Mouse (Mus musculus) cortical plate, adult 2 months (tissue): ENCODE data around the gene Heatr5b. TPM values are rescaled to one million over a fixed set of nuclear protein-coding genes. Genes with fewer than 3 reads are reported as not detected.
A peak's percentile ranks its signal among the peaks of the same experiment; 100 is the strongest.

Source experiments
- H3K27ac ChIP-seq: fragments of 200-500 bp; 2 replicates; pipeline ENCODE4 v1.5.1; 2012; ENCODE audit warnings: low read length, control low read depth, inconsistent platforms; ENCODE audit not compliant: insufficient read depth
- H3K4me1 ChIP-seq: fragments of 200-500 bp; 2 replicates; pipeline ENCODE4 v1.6.1; 2011; ENCODE audit warnings: low read length; ENCODE audit not compliant: control insufficient read depth, insufficient read depth
- H3K4me3 ChIP-seq: fragments of 200-500 bp; 2 replicates; pipeline ENCODE4 v1.5.1; 2011; ENCODE audit warnings: mild to moderate bottlenecking, low read length, control low read depth; ENCODE audit not compliant: insufficient read depth
- CTCF ChIP-seq: fragments of 200-500 bp; IDR thresholded peaks from 2 replicates; pipeline ENCODE4 v1.5.1; 2011; ENCODE audit warnings: mild to moderate bottlenecking, control low read depth, low read length; ENCODE audit not compliant: insufficient read depth; ENCODE audit errors: extremely low read depth
- POLR2A ChIP-seq: fragments of 200-500 bp; IDR thresholded peaks from 2 replicates; pipeline ENCODE4 v1.6.1; 2011; ENCODE audit warnings: mild to moderate bottlenecking, low read length, control low read depth; ENCODE audit not compliant: insufficient read depth; ENCODE audit errors: extremely low read depth
- polyA plus RNA-seq: library from polyadenylated mRNA; depleted of rRNA; stranded (reverse); fragments of >200 nt; gene quantifications from 2 replicates; pipeline ENCODE4 v1.2.3, GENCODE M21; 2012

Heatr5b gene
- polyA plus RNA-seq, 1 experiment, result 30.5 TPM

DNA sequence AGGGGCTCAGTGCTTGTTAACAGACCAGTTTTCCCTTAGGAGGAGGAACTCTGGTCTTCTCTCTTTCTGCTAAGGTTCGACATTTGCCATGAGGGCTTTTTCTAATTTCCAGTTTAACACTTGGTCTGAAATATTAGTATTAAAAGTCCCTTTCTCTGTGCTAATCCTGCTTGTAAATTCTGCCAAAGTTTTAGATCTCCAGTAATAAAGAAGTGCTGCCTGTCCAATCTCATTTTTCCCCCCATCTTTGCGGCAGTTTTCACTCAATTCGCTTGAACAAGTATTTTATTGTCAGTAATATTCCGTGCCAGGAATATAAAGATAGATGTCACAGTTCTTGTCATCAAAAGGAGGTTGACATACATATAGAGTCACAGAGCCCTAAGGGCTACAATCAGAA is 98.1 kb downstream of the Heatr5b start, which contains the start of gene Strn:
Gene Strn (minus strand): TSS at position 101 of the 400 bp plus-strand sequence.
- H3K4me3 ChIP-seq, result peak within 1 kb of the TSS; percentile 59
- peak within 1 kb of the TSS; percentile 90 for H3K27ac ChIP-seq
- H3K4me1 ChIP-seq, result peaks cover 2% of the 10 kb centered on the region
- no peak for TF ChIP-seq CTCF
- no peak for TF ChIP-seq POLR2A

DNA sequence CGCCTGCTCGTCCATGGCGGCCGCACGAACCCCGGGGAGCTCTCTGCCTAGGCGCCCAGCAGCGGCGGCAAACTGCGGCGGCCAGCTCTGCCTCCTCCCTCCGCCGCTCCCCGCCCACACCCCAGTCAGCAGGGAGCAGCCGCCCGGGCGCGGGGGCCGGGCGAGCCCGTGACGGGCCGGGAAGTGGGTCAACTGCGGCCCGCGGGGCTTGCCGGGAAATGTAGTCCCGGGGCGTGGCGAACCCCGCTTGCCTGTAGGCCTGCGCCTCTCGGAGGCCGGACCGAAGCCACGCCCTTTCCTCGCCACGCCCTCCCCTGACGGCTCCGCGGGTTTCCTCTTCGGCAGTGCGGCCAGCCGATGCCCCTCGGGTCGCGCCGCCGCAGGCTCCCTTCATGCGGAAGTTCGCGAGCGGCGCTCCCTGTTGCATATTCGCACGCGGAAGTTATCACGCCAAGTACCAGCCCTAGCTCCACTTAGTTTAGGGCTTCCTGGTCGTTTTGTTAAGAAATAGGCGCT is 98.6 kb downstream of the Heatr5b start:
- TF ChIP-seq POLR2A (peak; percentile 30; the same call in 1 of the 2 replicates), CTCF (no peak)
- Histone ChIP-seq H3K27ac (peak overlapping the region; percentile 90), H3K4me1 (peaks cover 2% of the 10 kb centered on the region), H3K4me3 (peak overlapping the region; percentile 59)

DNA sequence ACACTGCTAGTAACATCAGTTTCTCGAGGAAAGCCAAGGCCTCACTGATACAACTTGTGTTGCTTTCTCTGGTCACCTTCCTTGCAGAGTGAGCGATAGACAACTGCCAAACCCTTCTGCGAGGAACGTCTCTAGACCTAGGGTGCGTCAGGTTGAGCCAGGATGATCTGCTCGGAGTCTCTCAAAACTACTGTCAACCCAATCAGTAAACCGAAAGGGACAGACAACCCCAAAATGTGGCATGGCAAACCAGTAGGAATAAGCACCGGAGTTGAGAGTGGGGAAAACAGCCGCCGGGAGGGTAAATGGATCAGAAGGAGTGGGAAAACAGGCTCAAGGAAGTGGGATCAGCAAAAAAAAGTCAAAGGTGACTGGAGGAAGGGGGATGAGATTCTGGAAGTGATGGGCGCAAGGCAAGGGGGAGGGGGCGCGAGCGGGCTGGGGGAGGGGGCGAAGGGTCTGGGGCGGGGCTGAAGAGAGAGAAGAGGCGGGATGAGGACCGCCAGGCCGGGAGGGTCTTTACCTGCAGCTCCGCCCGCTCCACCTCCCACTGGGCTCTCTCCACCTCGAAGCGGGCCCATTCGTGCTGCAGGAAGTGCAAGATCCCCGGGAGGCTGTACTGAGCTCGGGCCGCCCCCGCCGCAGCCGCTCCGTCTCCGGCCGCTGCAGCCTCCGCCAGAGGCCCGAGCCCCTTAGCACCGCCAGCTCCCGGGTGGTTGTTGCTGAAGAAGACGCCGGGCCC is 99.3 kb downstream of the Heatr5b start:
- Histone ChIP-seq H3K4me3 (peak overlapping the region; percentile 59), H3K4me1 (peaks cover 2% of the 10 kb centered on the region), H3K27ac (peak overlapping the region; percentile 90)
- TF ChIP-seq CTCF (no peak), POLR2A (no peak)

DNA sequence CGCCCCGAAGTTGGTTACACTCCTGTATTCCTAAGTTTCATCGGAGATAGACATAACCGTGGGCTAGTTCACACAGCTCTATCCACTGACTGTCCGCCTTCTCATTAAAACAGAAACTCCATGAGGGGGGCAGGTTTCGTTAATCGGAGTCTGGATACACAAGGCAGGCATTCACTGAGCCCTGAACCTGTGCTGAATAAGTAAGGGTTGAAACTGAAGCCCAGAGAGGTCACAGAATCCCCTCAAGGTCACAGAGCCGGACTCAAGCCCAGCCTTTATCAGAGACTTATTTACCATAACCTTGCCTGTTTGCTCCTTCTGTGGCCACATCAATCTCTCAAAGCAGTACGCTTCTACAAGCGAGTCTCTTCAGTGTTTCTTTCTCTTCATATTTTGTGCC is 100.4 kb downstream of the Heatr5b start:
- TF ChIP-seq CTCF (no peak), POLR2A (no peak)
- Histone ChIP-seq H3K4me3 (peak overlapping the region; percentile 59), H3K27ac (no peak overlapping the region), H3K4me1 (peaks cover 2% of the 10 kb centered on the region)

DNA sequence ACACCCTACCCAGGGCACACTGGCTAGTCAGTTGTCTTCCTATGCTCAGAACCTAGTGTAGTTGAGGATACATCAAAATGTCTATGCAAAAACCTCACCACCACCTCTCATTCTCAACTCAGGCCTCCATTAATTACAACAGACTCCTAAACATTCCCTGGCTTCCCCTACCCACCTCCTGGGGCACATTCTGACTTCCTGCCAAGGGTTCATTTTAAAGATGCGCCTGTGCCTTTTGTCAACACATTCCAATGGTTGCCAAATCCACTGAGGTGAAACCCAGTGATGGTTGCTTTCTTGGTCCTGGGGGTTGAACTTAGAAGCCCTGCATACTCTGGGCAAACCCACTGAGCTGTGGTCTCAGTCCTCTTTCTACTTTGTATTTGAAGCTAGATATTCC is 103.1 kb downstream of the Heatr5b start:
- Histone ChIP-seq H3K27ac (no peak overlapping the region), H3K4me1 (peaks cover 2% of the 10 kb centered on the region), H3K4me3 (no peak overlapping the region)
- no peak for TF ChIP-seq CTCF

DNA sequence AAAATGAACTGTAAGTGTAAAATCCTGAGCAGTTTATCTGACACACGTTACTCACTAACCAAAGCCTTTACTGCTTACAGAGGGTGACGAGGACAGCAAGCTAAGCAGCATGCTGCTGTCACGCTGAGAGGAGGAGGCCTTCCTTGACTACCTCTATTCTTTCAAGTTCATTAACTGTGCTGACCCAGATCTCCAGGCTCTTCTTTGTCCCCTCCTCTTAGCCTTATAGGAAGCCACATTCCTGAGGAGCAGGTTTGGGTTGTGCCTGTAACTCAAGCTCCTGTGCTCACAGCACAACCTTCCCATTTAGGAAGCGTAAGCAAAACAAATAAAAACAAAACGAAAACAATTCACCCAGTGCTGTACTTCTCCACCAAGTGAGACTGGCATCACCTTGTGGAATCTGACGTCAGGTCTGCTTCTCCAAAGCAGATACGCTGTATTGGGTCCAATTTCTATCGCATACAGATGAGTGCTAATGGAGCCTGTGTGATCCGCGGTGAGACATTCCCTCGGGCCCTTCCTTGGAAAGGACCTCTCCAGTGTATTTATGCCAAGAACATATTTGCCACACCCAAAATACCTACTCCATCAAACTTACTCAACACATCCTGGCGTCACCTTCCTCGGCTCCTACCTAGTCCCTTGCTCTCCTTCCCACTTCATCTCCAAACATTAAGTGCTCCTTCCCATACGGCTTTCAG is 108.3 kb downstream of the Heatr5b start:
- H3K4me1 ChIP-seq, result no peaks in the 10 kb centered on the region; the same call in 1 of the 2 replicates
- TF ChIP-seq POLR2A, result no peak

DNA sequence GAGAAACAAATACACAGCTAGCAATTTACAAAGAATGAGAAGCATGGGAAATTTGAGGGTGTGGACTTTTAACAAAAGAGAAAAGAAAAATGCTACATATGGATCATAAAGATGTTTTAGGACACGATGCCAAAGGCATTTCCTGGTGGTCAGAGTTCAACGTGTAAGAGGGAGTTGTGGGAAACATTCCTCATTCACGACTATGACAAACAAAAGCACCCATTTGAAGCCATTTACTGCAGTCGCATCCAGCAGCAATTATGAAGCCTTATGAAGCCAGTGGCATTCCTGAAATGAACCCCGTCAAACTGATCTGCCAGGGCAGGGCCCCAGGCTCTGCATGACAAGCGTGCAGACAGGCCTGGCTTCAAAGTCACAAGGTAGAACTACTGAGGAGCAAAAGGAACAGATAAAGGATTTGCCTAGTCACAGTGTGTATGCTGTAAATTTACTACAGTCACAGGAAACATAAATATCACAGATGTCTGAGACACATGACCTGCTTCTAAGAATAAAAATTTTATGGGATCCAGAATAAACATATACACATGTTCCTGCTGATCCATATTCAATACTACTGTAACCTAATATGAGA is 110.6 kb downstream of the Heatr5b start:
- Histone ChIP-seq H3K4me1 (no peaks in the 10 kb centered on the region; the same call in 1 of the 2 replicates), H3K4me3 (no peak overlapping the region), H3K27ac (no peak overlapping the region)
- TF ChIP-seq POLR2A (no peak), CTCF (no peak)

More for the DNA sequence above, 108.3 kb downstream of the Heatr5b start:
- no peak overlapping the region for H3K27ac ChIP-seq
- H3K4me3 ChIP-seq, result no peak overlapping the region

DNA sequence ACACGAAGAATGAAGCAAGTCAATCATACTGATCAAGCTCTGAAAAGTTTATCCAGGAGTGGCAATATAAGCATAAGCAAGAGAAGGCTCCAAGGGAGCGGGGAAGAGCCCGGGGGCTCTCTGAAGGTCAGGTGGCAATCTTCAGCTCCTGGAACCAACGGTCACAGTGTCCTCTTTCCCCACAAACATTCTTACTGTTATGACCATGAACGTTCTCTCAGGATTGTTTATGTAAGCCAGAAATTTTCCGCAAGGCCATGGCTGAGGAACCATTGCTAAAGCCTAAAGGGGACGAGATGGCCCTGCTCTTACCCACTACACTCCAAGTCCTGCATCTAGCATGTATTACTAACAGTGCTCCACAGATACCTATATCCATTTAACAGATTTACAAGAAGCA is 113.5 kb downstream of the Heatr5b start:
- Histone ChIP-seq H3K27ac (0 out of 2 replicates have a peak overlapping the region, but pooled peaks have one; percentile 23), H3K4me3 (no peak overlapping the region), H3K4me1 (no peaks in the 10 kb centered on the region; the same call in none of the 2 replicates)
- TF ChIP-seq POLR2A (no peak), CTCF (no peak)

DNA sequence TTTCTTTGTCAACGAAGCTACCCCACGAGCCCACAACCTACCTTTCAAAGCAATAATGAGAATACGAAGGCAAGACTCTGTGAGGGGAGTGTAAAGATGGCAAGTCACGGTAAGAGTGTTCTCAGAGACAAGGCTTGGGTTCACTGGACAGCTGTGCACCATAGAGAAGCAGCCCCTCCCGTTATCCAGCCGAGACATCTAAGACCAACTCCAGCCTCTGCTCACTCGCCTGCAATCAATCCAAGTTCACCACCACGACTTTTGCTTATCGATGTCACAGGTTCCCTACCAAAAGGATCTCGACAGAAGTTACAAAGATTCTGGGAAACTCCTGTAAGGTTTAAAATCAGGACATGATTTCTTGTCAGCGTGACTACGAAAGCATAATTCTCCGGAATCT is 116.1 kb downstream of the Heatr5b start:
- TF ChIP-seq POLR2A (no peak), CTCF (no peak)
- H3K4me3 ChIP-seq, result no peak overlapping the region
- peaks cover 1% of the 10 kb centered on the region for H3K4me1 ChIP-seq
- no peak overlapping the region for H3K27ac ChIP-seq
